Mouse (Mus musculus) left cerebral cortex, postnatal 10 days (tissue): ENCODE results near the gene Pilrb1. TPM values are rescaled to one million over a fixed set of nuclear protein-coding genes. Genes with fewer than 3 reads are reported as not detected.
"Not testable (repeated sequence)": the region's sequence is repeated elsewhere in the genome, so short reads cannot be mapped to it uniquely, and the experiment has no call there.

Experiments
- DNase-seq, 2 experiments: peaks; one replicate each; pipeline ENCODE4 v3.0.0; 2021 to 2022; ENCODE audit warnings: low spot score in 2 of 2, mixed read lengths in 1 of 2; ENCODE audit errors: extremely low spot score in 1 of 2
- intact Hi-C: fragments of 180-260 bp; cut with DNase I; formaldehyde crosslinking; loops from one replicate; pipeline ENCODE4 v1.15.1; 2025
- total RNA-seq, 2 experiments: library from RNA; stranded (reverse); gene quantifications; 2 replicates each; pipeline ENCODE4 v1.2.3; 2021

Pilrb1 gene
- not detected for total RNA-seq

DNA sequence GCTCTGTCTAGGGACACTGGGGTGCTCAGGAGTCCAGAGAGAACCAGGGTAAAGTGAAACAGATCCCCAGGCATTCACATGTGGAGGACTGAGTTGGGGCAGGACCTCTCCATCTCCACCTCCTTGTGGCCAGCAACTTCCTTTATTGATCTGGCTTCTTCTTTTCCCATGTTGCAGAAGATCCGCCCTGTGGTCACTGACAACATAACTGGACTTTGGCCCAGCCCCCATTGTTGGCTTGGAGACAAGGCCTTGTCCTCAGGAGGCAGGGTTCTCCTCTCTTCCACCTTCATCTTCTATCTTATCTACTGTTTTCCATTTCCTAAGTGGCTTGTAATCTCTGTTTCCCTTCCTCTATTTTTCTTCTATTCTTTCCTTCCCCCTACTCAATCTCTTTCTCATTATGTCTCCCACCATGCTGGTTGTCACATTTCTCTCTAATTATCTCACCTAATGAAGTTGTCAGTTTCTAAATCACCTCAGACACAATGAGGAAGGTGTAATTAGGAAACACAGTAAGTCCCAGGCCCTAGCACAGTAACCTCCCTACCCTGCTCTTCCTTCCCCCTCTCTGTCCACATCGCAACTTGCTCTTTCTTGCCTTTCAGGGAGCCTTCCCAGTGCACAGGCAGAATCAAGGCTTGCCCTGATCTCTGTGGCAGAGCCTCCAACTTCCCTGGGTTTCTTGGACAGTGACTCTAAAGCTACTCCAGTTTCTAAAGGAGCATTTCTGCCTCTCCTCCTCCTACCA is at the start of gene Pilrb1:
Gene Pilrb1 (minus strand): TSS at position 147 of the 751 bp plus-strand sequence.
- DNase-seq, intact Hi-C loops: not testable (repeated sequence)

DNA sequence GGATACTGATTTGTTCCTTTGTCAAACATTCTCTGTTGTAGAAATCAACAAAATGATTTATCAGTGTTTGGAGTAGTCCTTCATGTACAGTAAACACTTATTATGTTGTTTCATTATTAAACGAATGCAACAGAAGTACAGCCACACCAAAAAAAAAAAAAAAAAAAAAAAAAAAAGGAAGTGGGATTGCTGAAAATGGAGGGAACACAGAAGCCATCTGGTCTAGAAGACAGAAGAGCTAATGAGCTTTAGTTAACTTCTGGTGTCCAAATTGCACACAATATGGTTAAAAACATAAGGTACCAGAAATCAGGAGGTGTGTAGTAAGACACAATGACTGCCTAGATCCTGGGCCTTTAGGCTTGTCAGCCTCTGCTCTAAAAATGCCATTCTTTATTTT is 39.9 kb upstream of the Pilrb1 start:
- intact Hi-C loops = no loop called here
- no peak for DNase-seq

DNA sequence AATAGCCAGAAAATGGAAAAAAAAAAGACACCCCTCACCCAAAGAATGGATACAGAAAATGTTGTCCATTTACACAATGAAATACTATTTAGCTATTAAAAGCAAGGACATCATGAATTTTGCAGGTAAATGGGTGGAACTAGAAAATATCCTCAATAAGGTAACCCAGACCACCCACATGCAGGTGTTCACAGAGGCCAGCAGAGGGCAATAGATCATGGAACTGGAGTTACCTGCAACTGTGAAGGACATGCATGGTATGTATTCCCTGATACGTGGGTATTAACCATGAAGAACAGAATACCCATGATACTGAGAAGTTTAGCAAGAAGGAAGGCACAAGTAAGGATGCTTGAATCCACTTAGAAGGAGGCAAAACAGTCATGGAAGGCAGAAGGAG is 35.0 kb upstream of the Pilrb1 start:
- intact Hi-C loops = no loop called here
- no peak for DNase-seq

DNA sequence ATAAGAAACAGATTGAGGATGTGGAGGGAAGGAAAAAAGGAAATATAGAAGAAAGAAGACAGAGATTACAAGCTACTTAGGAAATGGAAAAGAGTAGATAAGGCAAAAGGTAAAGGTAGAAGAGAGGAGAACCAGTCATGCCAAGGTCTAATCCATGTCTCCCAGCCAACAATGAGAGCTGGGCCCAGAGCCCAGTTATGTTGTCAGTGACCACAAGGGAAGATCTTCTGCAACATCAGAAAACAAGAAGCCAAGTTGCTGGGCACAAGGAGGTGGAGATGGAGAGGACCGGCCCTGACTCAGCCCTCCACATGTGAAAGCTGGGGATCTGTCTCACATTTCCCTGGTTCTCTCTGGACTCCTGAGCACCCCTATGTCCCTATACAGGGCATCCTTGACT is 29.8 kb upstream of the Pilrb1 start:
- intact Hi-C loops = loop anchor here (5.0 to 10.0 kb wide), 3 partner anchors 65 to 267 kb away; partner anchors contain the start of gene Zfp113

DNA sequence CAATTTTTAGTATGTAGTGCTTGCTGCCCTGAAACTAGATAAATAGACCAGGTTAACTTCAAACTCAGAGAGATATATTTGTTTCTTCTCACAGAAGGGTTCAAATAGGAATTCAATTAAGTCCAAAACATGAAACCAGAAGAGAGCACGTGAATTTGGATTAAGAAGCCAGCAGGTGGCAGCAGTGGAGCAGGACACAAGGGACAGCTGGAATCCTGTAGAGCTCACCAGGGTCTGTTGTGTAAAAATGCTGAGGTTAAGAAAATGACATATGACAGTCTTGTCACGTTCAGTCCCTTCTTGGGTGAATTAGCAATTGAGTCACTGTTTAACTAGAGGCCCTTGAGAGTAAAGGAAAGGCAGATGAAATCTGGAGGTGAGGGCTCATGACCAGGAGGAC is 28.0 kb upstream of the Pilrb1 start:
- intact Hi-C loops = loop anchor here (5.0 to 10.0 kb wide), 3 partner anchors 66 to 269 kb away; partner anchors contain the start of gene Zfp113
- peak; percentile 40 to 68 for DNase-seq

More for the DNA sequence above, 29.8 kb upstream of the Pilrb1 start:
- DNase-seq = no peak

DNA sequence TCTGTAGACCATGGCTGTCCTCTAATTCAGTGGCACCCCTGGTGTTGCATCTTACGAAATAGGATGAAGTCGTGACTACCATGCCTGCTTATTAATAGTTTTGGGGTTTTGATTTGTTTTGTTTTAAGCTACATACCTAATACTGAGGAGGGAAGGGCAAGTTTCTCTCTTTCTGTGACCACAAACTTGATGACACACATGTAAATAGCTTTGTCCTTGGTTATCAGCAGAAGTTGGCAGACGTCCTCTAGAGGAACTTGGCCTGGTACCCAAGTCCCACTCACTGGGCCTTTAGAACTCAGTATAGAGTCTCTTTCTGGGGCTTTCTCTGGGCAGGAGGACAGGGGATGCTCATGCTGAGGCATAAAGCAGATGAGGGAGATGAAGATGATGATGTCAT is 25.4 kb upstream of the Pilrb1 start:
- DNase-seq = no peak
- intact Hi-C loops = loop anchor here (10.0 kb wide), 1 partner anchor 271 kb away; the partner anchor contains the start of gene Zfp113

DNA sequence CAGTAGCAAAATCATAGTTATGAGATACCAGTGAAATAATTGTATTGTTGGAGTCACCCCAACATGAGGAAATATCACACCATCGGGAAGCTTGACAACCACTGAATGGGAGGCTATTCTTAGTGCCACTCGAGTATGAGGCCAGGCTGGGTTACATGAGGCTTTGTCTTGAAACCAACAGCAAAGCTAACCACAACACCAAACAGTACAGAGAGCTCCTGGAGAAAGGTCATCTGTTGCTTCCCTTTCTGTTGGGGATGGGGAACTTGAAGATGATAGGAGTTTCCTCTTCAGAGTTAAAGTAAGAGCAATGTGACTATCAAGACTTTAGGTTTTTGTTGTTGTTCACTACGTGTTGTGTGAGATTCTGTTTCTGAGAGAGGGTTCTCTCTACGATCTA is 25.0 kb upstream of the Pilrb1 start:
- no peak for DNase-seq
- intact Hi-C loops = loop anchor here (10.0 kb wide), 1 partner anchor 272 kb away; the partner anchor contains the start of gene Zfp113

DNA sequence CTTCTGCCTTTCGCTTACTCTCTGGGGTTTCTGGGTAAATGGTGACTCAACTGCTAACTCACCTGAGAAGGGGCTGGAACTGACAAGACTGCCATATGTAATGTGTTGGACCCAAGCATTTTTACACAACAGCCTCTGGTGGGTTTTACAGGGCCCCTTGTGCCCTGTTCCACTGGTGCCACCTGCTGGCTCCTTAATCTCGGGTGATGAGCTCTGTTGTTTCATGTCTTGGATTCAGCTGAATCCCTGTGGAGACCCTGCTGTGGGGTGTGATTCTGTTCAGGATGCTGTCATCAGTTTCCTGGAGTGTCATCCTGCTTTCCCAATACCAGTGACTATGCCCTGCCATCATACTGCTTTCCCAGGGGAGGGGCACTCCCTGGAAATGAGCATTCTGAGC is 20.0 kb upstream of the Pilrb1 start:
- DNase-seq = peak in 1 of 2 experiments; percentile 42

DNA sequence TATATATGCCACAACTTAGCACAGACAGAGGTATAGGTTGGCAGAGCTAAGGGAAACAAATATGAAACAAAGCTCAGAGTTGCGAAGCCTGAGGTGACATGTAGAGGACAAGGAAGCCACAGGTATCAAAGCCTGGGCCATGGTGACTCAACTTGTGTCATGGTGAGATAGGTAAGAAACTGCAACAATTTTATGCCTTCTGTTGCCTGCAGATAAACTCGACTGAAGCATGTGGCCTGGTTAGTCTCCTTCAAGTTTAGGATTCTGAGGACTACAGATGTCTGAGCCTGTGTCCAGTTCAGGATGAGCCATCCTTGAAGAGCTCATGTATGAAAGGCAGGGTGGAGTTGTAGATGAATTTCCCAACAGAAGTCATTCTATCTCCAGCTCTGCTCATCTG is 17.1 kb upstream of the Pilrb1 start:
- intact Hi-C loops = loop anchor here (5.0 kb wide), 1 partner anchor 83 kb away; no protein-coding TSS in a partner anchor
- no peak for DNase-seq

More for the DNA sequence above, 20.0 kb upstream of the Pilrb1 start:
- intact Hi-C loops = loop anchor here (5.0 kb wide), 1 partner anchor 86 kb away; no protein-coding TSS in a partner anchor

DNA sequence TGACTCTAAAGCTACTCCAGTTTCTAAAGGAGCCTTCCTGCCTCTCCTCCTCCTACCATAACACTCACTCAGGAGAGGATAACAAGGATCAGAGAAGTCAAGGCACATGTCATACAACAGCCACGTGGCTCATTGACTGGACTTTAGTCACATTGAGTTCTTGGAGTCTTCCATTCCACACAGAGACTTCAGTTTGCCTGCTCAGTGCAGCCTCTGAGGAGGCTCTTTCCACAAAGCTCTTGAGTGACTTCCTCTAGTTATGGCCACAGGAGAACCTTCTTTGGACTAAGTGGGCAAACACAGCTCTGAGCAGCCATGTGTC is 14.4 kb upstream of the Pilrb1 start:
- intact Hi-C loops, DNase-seq: not testable (repeated sequence)

DNA sequence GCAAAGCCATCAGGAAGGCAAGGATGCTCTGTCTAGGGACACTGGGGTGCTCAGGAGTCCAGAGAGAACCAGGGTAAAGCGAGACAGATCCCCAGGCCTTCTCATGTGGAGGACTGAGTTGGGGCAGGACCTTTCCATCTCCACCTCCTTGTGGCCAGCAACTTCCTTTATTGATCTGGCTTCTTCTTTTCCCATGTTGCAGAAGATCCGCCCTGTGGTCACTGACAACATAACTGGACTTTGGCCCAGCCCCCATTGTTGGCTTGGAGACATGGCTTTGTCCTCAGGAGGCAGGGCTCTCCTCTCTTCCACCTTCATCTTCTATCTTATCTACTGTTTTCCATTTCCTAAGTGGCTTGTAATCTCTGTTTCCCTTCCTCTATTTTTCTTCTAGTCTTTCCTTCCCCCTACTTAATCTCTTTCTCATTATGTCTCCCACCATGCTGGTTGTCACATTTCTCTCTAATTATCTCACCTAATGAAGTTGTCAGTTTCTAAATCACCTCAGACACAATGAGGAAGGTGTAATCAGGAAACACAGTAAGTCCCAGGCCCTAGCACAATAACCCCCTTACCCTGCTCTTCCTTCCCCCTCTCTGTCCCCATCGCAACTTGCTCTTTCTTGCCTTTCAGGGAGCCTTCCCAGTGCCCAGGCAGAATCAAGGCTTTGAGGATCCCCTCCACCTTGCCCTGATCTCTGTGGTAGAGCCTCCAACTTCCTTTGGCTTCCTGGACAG is 13.9 kb upstream of the Pilrb1 start, which contains the start of gene Pilrb2:
Gene Pilrb2 (minus strand): TSS at position 172 of the 737 bp plus-strand sequence.
- DNase-seq, intact Hi-C loops: not testable (repeated sequence)

DNA sequence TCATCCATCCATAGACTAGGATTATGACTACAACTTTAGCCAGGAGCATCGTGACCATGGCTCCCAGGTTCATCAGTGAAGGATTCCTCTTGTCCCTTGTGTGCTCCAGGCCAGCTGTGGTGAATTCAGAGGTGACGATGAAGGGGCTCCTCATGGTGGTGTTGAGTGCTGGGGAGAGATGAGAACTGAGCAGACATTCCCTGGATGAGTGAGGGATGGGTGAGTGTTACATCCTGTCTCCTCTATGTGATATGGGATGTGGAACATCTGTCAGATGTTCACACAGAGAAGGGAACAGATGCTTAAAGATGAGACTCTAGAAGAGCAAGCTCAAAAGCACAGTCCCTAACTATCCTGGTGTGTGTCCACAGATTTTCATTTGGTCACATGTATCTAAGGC is 10.7 kb upstream of the Pilrb1 start:
- intact Hi-C loops, DNase-seq: not testable (repeated sequence)

DNA sequence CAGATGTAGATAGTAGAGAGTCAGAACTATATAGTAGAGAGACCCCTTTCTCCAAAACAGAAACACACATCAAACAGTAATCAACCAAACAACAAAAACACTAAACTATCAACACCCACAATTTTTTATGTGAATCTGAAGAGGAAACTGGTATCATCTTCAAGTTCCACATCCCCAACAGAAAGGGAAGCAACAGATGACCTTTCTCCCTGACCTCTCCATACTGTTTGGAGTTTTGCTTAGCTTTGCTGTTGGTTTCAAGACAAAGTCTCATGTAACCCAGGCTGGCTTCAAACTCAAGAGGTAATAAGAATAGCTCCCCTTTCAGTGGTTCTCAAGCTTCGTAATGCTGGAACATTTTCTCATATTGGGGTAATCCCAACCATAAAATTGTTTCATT is 6.1 kb upstream of the Pilrb1 start:
- intact Hi-C loops, DNase-seq: not testable (repeated sequence)

DNA sequence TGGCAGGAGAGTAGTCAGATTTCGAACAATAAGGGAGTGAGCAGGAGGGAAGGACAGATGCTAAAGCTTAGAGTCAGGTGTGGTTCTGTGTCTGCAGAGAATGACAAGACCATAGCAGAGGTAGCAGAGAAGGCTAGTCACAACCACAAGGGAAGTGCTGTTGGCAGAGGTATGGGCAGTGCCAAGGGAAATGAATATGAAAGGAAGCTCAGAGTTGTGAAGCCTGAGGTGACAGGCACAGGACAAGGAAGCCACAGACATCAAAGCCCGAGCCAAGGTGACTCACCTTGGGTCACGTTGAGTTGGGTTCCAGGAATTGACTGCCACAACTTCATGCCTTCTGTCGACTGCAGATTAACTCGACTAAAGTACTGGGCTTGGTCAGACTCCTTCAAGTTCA is 1.0 kb downstream of the Pilrb1 start:
- DNase-seq, intact Hi-C loops: not testable (repeated sequence)

DNA sequence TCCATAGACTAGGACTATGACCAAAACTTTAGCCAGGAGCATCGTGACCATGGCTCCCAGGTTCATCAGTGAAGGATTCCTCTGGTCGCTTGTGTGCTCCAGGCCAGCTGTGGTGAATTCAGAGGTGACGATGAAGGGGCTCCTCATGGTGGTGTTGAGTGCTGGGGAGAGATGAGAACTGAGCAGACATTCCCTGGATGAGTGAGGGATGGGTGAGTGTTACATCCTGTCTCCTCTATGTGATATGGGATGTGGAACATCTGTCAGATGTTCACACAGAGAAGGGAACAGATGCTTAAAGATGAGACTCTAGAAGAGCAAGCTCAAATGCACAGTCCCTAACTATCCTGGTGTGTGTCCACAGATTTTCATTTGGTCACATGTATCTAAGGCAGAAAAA is 3.0 kb downstream of the Pilrb1 start:
- DNase-seq, intact Hi-C loops: not testable (repeated sequence)

DNA sequence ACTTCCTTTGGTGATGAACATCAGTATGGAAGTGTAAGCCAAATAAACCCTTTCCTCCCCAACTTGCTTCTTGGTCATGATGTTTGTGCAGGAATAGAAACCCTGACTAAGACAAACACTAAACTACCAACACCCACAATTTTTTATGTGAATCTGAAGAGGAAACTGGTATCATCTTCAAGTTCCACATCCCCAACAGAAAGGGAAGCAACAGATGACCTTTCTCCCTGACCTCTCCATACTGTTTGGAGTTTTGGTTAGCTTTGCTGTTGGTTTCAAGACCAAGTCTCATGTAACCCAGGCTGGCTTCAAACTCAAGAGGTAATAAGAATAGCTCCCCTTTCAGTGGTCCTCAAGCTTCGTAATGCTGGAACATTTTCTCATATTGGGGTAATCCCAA is 7.6 kb downstream of the Pilrb1 start:
- DNase-seq, intact Hi-C loops: not testable (repeated sequence)

DNA sequence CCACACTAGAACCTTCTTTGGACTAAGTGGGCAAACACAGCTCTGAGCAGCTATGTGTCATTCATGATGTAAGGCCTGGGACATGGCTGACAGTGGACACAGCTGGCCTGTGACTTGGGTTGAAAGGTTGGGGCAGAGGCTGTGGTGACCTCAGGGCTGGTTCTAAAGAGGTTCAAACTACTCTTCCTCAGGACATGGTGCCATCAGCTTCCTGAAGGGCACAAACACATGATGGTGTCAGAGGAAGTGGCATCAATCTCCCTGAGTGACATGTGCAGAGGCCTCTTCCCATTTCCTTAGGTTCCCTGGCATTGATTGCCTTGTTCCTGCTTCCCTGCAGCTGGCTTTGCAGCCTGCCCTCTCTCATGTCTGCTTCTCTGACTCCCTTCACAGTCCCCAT is 20.8 kb downstream of the Pilrb1 start:
- DNase-seq, intact Hi-C loops: not testable (repeated sequence)

DNA sequence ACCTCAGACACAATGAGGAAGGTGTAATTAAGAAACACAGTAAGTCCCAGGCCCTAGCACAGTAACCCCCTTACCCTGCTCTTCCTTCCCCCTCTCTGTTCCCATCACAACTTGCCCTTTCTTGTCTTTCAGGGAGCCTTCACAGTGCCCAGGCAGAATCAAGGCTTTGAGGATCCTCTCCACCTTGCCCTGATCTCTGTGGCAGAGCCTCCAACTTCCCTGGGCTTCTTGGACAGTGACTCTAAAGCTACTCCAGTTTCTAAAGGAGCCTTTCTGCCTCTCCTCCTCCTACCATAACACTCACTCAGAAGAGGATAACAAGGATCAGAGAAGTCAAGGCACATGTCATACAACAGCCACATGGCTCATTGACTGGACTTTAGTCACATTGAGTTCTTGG is 21.3 kb downstream of the Pilrb1 start:
- intact Hi-C loops = no loop called here
- DNase-seq = no peak

DNA sequence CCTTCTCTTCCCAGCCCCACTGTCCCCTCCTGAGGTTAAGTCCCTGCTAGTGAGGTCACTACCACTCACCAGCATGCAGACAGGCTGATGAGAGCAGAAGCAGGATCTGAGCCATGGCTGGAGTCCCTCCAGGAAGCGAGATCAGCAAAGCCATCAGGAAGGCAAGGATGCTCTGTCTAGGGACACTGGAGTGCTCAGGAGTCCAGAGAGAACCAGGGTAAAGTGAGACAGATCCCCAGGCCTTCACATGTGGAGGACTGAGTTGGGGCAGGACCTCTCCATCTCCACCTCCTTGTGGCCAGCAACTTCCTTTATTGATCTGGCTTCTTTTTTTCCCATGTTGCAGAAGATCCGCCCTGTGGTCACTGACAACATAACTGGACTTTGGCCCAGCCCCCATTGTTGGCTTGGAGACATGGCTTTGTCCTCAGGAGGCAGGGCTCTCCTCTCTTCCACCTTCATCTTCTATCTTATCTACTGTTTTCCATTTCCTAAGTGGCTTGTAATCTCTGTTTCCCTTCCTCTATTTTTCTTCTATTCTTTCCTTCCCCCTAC is 21.9 kb downstream of the Pilrb1 start, which contains the start of gene Pilra:
Gene Pilra (minus strand): TSS at position 316 of the 555 bp plus-strand sequence.
- DNase-seq, intact Hi-C loops: not testable (repeated sequence)
